Mouse (Mus musculus) lung, adult 2 months (tissue): ENCODE measurements at regions not wholly inside any gene's neighbourhood (a gene's known extent, or its start where the extent isn't known, plus 50 kb on each side); places are given as distances from the start of the nearest gene placed in this dataset.

Source experiments
- DNase-seq: peaks from one replicate; pipeline ENCODE4 v3.0.0; 2022
- H3K4me1 ChIP-seq: fragments of 200-500 bp; 2 replicates; pipeline ENCODE4 v1.6.1; 2011; ENCODE audit warnings: low read length; ENCODE audit not compliant: control insufficient read depth, insufficient read depth
- H3K4me3 ChIP-seq: fragments of 200-500 bp; replicated peaks from 2 replicates; pipeline ENCODE3; 2011; ENCODE audit warnings: low read depth, mild to moderate bottlenecking, control low read depth, low read length; ENCODE audit errors: extremely low read depth
- CTCF ChIP-seq: fragments of 200-500 bp; IDR thresholded peaks from 2 replicates; pipeline ENCODE4 v1.5.1; 2011; ENCODE audit warnings: mild to moderate bottlenecking, low read length, control low read depth; ENCODE audit not compliant: insufficient read depth
- POLR2A ChIP-seq: fragments of 200-500 bp; IDR thresholded peaks from 2 replicates; pipeline ENCODE4 v1.6.1; 2011; ENCODE audit warnings: low read depth, mild to moderate bottlenecking, control low read depth, low read length, borderline replicate concordance; ENCODE audit errors: extremely low read depth
- WGBS: fragments of 180-500 bp; shearing (Covaris S2); methylation state at CpG from one replicate; pipeline ENCODE4 v1.1.7; 2018; 5-methylcytosine and 5-hydroxymethylcytosine counted together

- WGBS = 48% methylated on average over 4 of the region's 4 CpGs
- DNase-seq = no peak
- no peak overlapping the region for H3K4me3 ChIP-seq
- TF ChIP-seq POLR2A (no peak), CTCF (no peak)
- no peaks in the 10 kb centered on the region for H3K4me1 ChIP-seq
These were observed 377.9 kb upstream of the Spred2 start for GRCm38 (mm10) chr11:19546226-19546625.

- WGBS = 68% methylated on average over 9 of the region's 9 CpGs
- Histone ChIP-seq H3K4me1 (no peaks in the 10 kb centered on the region; the same call in 1 of the 2 replicates), H3K4me3 (no peak overlapping the region)
- TF ChIP-seq POLR2A (no peak), CTCF (no peak)
- no peak for DNase-seq
These were observed 369.7 kb upstream of the Spred2 start for GRCm38 (mm10) chr11:19554316-19554946.

GRCm38 (mm10) chr11:19554947-19555770 lies 369.0 kb upstream of the Spred2 start:
- TF ChIP-seq POLR2A (no peak), CTCF (no peak)
- Histone ChIP-seq H3K4me3 (no peak overlapping the region), H3K4me1 (no peaks in the 10 kb centered on the region; the same call in 1 of the 2 replicates)
- DNase-seq = no peak
- 73% methylated on average over 9 of the region's 9 CpGs for WGBS

GRCm38 (mm10) chr11:19560452-19560851 lies 363.7 kb upstream of the Spred2 start:
- TF ChIP-seq POLR2A = no peak
- Histone ChIP-seq H3K4me1 (no peaks in the 10 kb centered on the region), H3K4me3 (no peak overlapping the region)
- no peak for DNase-seq
- 87% methylated on average over 7 of the region's 7 CpGs for WGBS

- no peak for TF ChIP-seq CTCF
- TF ChIP-seq POLR2A = no peak
- 77% methylated on average over 4 of the region's 4 CpGs for WGBS
- no peaks in the 10 kb centered on the region for H3K4me1 ChIP-seq
- H3K4me3 ChIP-seq = no peak overlapping the region
- no peak for DNase-seq
These were observed 361.5 kb upstream of the Spred2 start for GRCm38 (mm10) chr11:19562668-19563067.

GRCm38 (mm10) chr11:19585228-19585627 lies 338.9 kb upstream of the Spred2 start:
- DNase-seq = no peak
- 86% methylated on average over 7 of the region's 7 CpGs for WGBS
- Histone ChIP-seq H3K4me3 (no peak overlapping the region), H3K4me1 (no peaks in the 10 kb centered on the region)
- no peak for TF ChIP-seq CTCF
- no peak for TF ChIP-seq POLR2A

- Histone ChIP-seq H3K4me1 (no peaks in the 10 kb centered on the region), H3K4me3 (no peak overlapping the region)
- WGBS = 81% methylated on average over 6 of the region's 6 CpGs
- DNase-seq = no peak
- TF ChIP-seq CTCF (no peak), POLR2A (no peak)
These were observed 331.4 kb upstream of the Spred2 start for GRCm38 (mm10) chr11:19592506-19593355.

- TF ChIP-seq CTCF = no peak
- no peak for TF ChIP-seq POLR2A
- Histone ChIP-seq H3K4me3 (no peak overlapping the region), H3K4me1 (no peaks in the 10 kb centered on the region)
- no peak for DNase-seq
- WGBS = 71% methylated on average over 4 of the region's 4 CpGs
These were observed 329.1 kb upstream of the Spred2 start for GRCm38 (mm10) chr11:19595107-19595506.

GRCm38 (mm10) chr11:19596336-19596735 lies 327.8 kb upstream of the Spred2 start:
- no peak for TF ChIP-seq CTCF
- no peak for TF ChIP-seq POLR2A

More at GRCm38 (mm10) chr11:19596336-19596735, 327.8 kb upstream of the Spred2 start:
- no peak for DNase-seq
- Histone ChIP-seq H3K4me1 (no peaks in the 10 kb centered on the region), H3K4me3 (no peak overlapping the region)
